Mouse (Mus musculus) R1 (cell line): ENCODE measurements at regions not wholly inside any gene's neighbourhood (a gene's known extent, or its start where the extent isn't known, plus 50 kb on each side); places are given as distances from the start of the nearest gene placed in this dataset.
A peak's percentile ranks its signal among the peaks of the same experiment; 100 is the strongest.
"Not testable (repeated sequence)": the region's sequence is repeated elsewhere in the genome, so short reads cannot be mapped to it uniquely, and the experiment has no call there.

Experiments used
- DNase-seq: peaks from one replicate; pipeline ENCODE4 v3.0.0-alpha.2; 2018; ENCODE audit warnings: low read depth, low spot score

- peak; percentile 46 for DNase-seq
Measured at GRCm38 (mm10) chr14:18511094-18511493, 179.4 kb upstream of the Ube2e1 start.

- DNase-seq = no peak
Measured at GRCm38 (mm10) chr14:18508359-18508647, 176.6 kb upstream of the Ube2e1 start.

- DNase-seq = no peak
Measured at GRCm38 (mm10) chr14:18507582-18508358, 176.1 kb upstream of the Ube2e1 start.

- DNase-seq = peak; percentile 28
Measured at GRCm38 (mm10) chr14:18506168-18506567, 174.5 kb upstream of the Ube2e1 start.

- no peak for DNase-seq
Measured at GRCm38 (mm10) chr14:18500249-18500832, 168.7 kb upstream of the Ube2e1 start.

GRCm38 (mm10) chr14:18494048-18494447 lies 162.4 kb upstream of the Ube2e1 start:
- no peak for DNase-seq

- DNase-seq = no peak
Measured at GRCm38 (mm10) chr14:18486132-18486800, 154.6 kb upstream of the Ube2e1 start.

- no peak for DNase-seq
Measured at GRCm38 (mm10) chr14:18485526-18485925, 153.9 kb upstream of the Ube2e1 start.

- no peak for DNase-seq
Measured at GRCm38 (mm10) chr14:18476795-18477320, 145.2 kb upstream of the Ube2e1 start.

- no peak for DNase-seq
Measured at GRCm38 (mm10) chr14:18468611-18469010, 137.0 kb upstream of the Ube2e1 start.

GRCm38 (mm10) chr14:18466864-18467263 lies 135.2 kb upstream of the Ube2e1 start:
- DNase-seq = peak; percentile 18

GRCm38 (mm10) chr14:18464199-18464598 lies 132.5 kb upstream of the Ube2e1 start:
- not testable (repeated sequence) for DNase-seq

- DNase-seq = peak; percentile 59
Measured at GRCm38 (mm10) chr14:18463230-18463873, 131.7 kb upstream of the Ube2e1 start.

- DNase-seq = no peak
Measured at GRCm38 (mm10) chr14:18462381-18462780, 130.7 kb upstream of the Ube2e1 start.

GRCm38 (mm10) chr14:18448666-18449065 lies 117.0 kb upstream of the Ube2e1 start:
- DNase-seq = no peak

GRCm38 (mm10) chr14:18444492-18444891 lies 112.8 kb upstream of the Ube2e1 start:
- DNase-seq = no peak

- peak; percentile 87 for DNase-seq
Measured at GRCm38 (mm10) chr14:18428968-18429367, 97.3 kb upstream of the Ube2e1 start.

GRCm38 (mm10) chr14:18425887-18426286 lies 94.2 kb upstream of the Ube2e1 start:
- DNase-seq = no peak

- no peak for DNase-seq
Measured at GRCm38 (mm10) chr14:18416839-18417238, 85.2 kb upstream of the Ube2e1 start.

GRCm38 (mm10) chr14:18416319-18416718 lies 84.7 kb upstream of the Ube2e1 start:
- no peak for DNase-seq

GRCm38 (mm10) chr14:18398953-18399352 lies 67.3 kb upstream of the Ube2e1 start:
- no peak for DNase-seq

- DNase-seq = no peak
Measured at GRCm38 (mm10) chr14:18396206-18396764, 64.6 kb upstream of the Ube2e1 start.
